Mouse (Mus musculus) ES-E14 (cell line): ENCODE measurements around the gene G0s2. TPM values are rescaled to one million over a fixed set of nuclear protein-coding genes. Genes with fewer than 3 reads are reported as not detected.
A peak's percentile ranks its signal among the peaks of the same experiment; 100 is the strongest.

Experiments
- DNase-seq: peaks from one replicate; pipeline ENCODE4 v3.0.0-alpha.2; 2013; ENCODE audit warnings: low read depth, low spot score
- H3K27ac ChIP-seq: 2 replicates; pipeline ENCODE4 v1.5.1; 2012; ENCODE audit warnings: low read depth, mild to moderate bottlenecking, low read length, moderate library complexity, mixed read lengths; ENCODE audit not compliant: poor library complexity, insufficient read depth, severe bottlenecking
- H3K36me3 ChIP-seq: 2 replicates; pipeline ENCODE4 v1.6.1; 2012; ENCODE audit warnings: mild to moderate bottlenecking, low read length, moderate library complexity, mixed read lengths; ENCODE audit not compliant: control insufficient read depth, poor library complexity, insufficient read depth, severe bottlenecking
- H3K4me1 ChIP-seq, 2 experiments: fragments of 150-350 bp in 1 of 2; sonication (generic) in 1 of 2; 2 replicates each; pipeline ENCODE4 v1.6.1; 2012; ENCODE audit warnings: low read length in 2 of 2, mild to moderate bottlenecking in 1 of 2, mixed read lengths in 1 of 2; ENCODE audit not compliant: control insufficient read depth in 2 of 2, insufficient read depth in 2 of 2, poor library complexity in 1 of 2
- H3K4me3 ChIP-seq, 2 experiments: fragments of 150-350 bp in 1 of 2; sonication (generic) in 1 of 2; 2 replicates each; pipeline ENCODE4 v1.5.1; 2012; ENCODE audit warnings: low read length in 2 of 2, low read depth in 1 of 2, mild to moderate bottlenecking in 1 of 2, mixed read lengths in 1 of 2; ENCODE audit not compliant: insufficient read depth in 1 of 2, poor library complexity in 1 of 2, severe bottlenecking in 1 of 2
- H3K9ac ChIP-seq: 2 replicates; pipeline ENCODE4 v1.6.1; 2012; ENCODE audit warnings: low read depth, mild to moderate bottlenecking, low read length, mixed read lengths; ENCODE audit not compliant: poor library complexity, insufficient read depth, severe bottlenecking
- H3K9me3 ChIP-seq: fragments of 150-350 bp; sonication (generic); 2 replicates; pipeline ENCODE4 v1.6.1; 2012; ENCODE audit warnings: low read depth, mild to moderate bottlenecking, low read length; ENCODE audit not compliant: control insufficient read depth, insufficient read depth
- CHD2 ChIP-seq: IDR thresholded peaks from 2 replicates; pipeline ENCODE4 v1.6.1; 2014; ENCODE audit warnings: mild to moderate bottlenecking, low read depth, low read length, inconsistent platforms
- HCFC1 ChIP-seq: IDR thresholded peaks from 2 replicates; pipeline ENCODE4 v1.6.1; 2012; ENCODE audit warnings: low read length, inconsistent platforms, borderline replicate concordance; ENCODE audit not compliant: insufficient read depth
- MAFK ChIP-seq: IDR thresholded peaks from 2 replicates; pipeline ENCODE4 v1.6.1; 2014; ENCODE audit warnings: mild to moderate bottlenecking, low read depth, low read length, inconsistent platforms; ENCODE audit not compliant: insufficient read depth
- ZC3H11A ChIP-seq: IDR thresholded peaks from 2 replicates; pipeline ENCODE4 v1.6.1; 2012; ENCODE audit warnings: low read depth, mild to moderate bottlenecking, inconsistent platforms, low read length, borderline replicate concordance
- ZNF384 ChIP-seq: IDR thresholded peaks from 2 replicates; pipeline ENCODE4 v1.6.1; 2012; ENCODE audit warnings: low read depth, low read length, inconsistent platforms
- in situ Hi-C, 2 experiments: fragments of 600-800 bp; cut with MboI; formaldehyde crosslinking; loops; one replicate each; pipeline ENCODE4 v1.15.1; 2025; ENCODE audit warnings: low sequenced_read_pairs in 2 of 2, inconsistent platforms in 1 of 2; ENCODE audit not compliant: unreplicated experiment in 2 of 2
- total RNA-seq: library from RNA; depleted of rRNA; stranded (reverse); fragments of 300-350 nt; gene quantifications from 2 replicates; pipeline ENCODE4 v1.2.3, GENCODE M21; 2012

Gene G0s2
- total RNA-seq, 1 experiment: 7.3 TPM

- TF ChIP-seq MAFK: no peak
- peak; percentile 86 for TF ChIP-seq ZNF384
- Histone ChIP-seq H3K27ac (no peak overlapping the region), H3K9ac (no peak overlapping the region), H3K9me3 (no peaks in the 10 kb centered on the region), H3K4me3 (no peak overlapping the region), H3K4me1 (peaks cover 0 to 5% of the 10 kb centered on the region in 2 experiments; a peak in 1 of 4 replicates), H3K36me3 (no peaks in the 10 kb centered on the region)
- DNase-seq: no peak
- in situ Hi-C loops: no loop called here
Observed at GRCm38 (mm10) chr1:193265734-193266133, 7.3 kb downstream of the G0s2 start.

GRCm38 (mm10) chr1:193263955-193264598 lies 8.9 kb downstream of the G0s2 start, which contains the start of gene Hsd11b1:
TSS of gene Hsd11b1 (minus strand) at chr1:193264075.
- Histone ChIP-seq H3K4me1 (peaks cover 0 to 5% of the 10 kb centered on the region in 2 experiments; a peak in 1 of 4 replicates), H3K36me3 (no peaks in the 10 kb centered on the region), H3K9ac (no peak within 1 kb of the TSS), H3K4me3 (no peak within 1 kb of the TSS), H3K27ac (no peak within 1 kb of the TSS), H3K9me3 (no peaks in the 10 kb centered on the region)
- TF ChIP-seq CHD2 (no peak), ZC3H11A (no peak), HCFC1 (no peak), MAFK (no peak), ZNF384 (no peak)
- in situ Hi-C loops: no loop called here
- no peak for DNase-seq

GRCm38 (mm10) chr1:193263026-193263907 lies 9.8 kb downstream of the G0s2 start:
- in situ Hi-C loops: no loop called here
- no peak for TF ChIP-seq ZC3H11A
- TF ChIP-seq ZNF384: no peak
- no peak for TF ChIP-seq HCFC1
- no peak for TF ChIP-seq CHD2
- no peak for TF ChIP-seq MAFK
- Histone ChIP-seq H3K9ac (no peak overlapping the region), H3K9me3 (no peaks in the 10 kb centered on the region), H3K36me3 (no peaks in the 10 kb centered on the region), H3K4me1 (peaks cover 0 to 5% of the 10 kb centered on the region in 2 experiments; a peak in 1 of 4 replicates), H3K4me3 (no peak overlapping the region), H3K27ac (no peak overlapping the region)
- no peak for DNase-seq

DNA sequence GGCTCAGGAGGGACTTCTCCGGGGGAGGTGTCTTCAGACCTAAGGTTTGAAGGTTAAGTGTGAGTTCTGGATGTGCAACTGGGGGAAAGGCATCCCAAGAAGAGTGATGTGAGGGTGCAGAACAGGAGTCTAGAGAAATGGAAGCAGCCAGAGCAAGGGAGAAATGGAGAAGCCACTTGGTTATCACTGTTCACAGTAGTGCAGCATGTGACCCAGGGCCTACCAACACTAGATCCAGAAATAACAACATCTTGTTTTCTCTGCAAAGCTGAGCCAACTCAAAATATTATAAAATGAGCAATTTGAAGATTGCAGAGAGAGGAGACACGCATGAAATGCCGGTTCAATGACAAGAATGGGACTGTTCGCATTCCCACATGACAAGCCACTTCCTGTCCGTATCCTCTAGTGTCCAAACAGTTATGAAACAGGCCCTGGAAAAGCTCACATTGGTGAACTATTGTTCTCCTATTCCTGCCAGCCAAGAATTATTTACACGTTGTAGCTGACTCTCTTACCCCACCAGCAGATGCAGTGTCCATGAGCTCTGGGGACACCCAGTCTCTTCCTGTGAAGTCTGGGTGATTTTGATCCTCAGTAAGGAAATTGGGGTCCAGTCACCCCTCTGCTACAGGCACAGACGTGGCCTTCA lies 11.0 kb downstream of the G0s2 start:
- no peak overlapping the region for H3K9ac ChIP-seq
- no peak overlapping the region for H3K4me3 ChIP-seq
- H3K4me1 ChIP-seq: peaks cover 0 to 5% of the 10 kb centered on the region in 2 experiments; a peak in 1 of 4 replicates
- H3K27ac ChIP-seq: no peak overlapping the region
- no peak for DNase-seq
- TF ChIP-seq ZC3H11A (no peak), MAFK (no peak), HCFC1 (no peak), ZNF384 (no peak), CHD2 (no peak)
- H3K9me3 ChIP-seq: no peaks in the 10 kb centered on the region
- in situ Hi-C loops: no loop called here
- H3K36me3 ChIP-seq: no peaks in the 10 kb centered on the region
